Mouse (Mus musculus) thymus, postnatal 4 days (tissue): ENCODE data around the gene Epn1.

Source experiments
- DNase-seq: peaks from one replicate; pipeline ENCODE4 v3.0.0; 2021

The Epn1 gene

GRCm38 (mm10) chr7:5080010-5080751 lies at the start of gene Epn1:
TSS of gene Epn1 (plus strand) at chr7:5080235.
- DNase-seq: peak; percentile 97

GRCm38 (mm10) chr7:5030554-5031275 lies 49.3 kb upstream of the Epn1 start:
- DNase-seq: no peak

- DNase-seq: no peak
Observed at GRCm38 (mm10) chr7:5031496-5031895, 48.5 kb upstream of the Epn1 start.

GRCm38 (mm10) chr7:5033818-5034217 lies 46.2 kb upstream of the Epn1 start, which contains the start of gene 4632433K11Rik:
TSS of gene 4632433K11Rik (plus strand) at chr7:5034118.
- no peak for DNase-seq

GRCm38 (mm10) chr7:5035628-5036027 lies 44.4 kb upstream of the Epn1 start:
- DNase-seq: no peak

- DNase-seq: no peak
Observed at GRCm38 (mm10) chr7:5036136-5036535, 43.9 kb upstream of the Epn1 start.

GRCm38 (mm10) chr7:5037026-5037425 lies 43.0 kb upstream of the Epn1 start:
- no peak for DNase-seq

GRCm38 (mm10) chr7:5037467-5037866 lies 42.6 kb upstream of the Epn1 start:
- no peak for DNase-seq

GRCm38 (mm10) chr7:5038109-5038732 lies 41.8 kb upstream of the Epn1 start, which contains the start of gene Zfp784:
TSS of gene Zfp784 (minus strand) at chr7:5038446.
- peak; percentile 96 for DNase-seq

GRCm38 (mm10) chr7:5038940-5039339 lies 41.1 kb upstream of the Epn1 start:
- DNase-seq: no peak

GRCm38 (mm10) chr7:5044981-5045380 lies 35.1 kb upstream of the Epn1 start:
- DNase-seq: no peak

- peak; percentile 13 for DNase-seq
Observed at GRCm38 (mm10) chr7:5046112-5046511, 33.9 kb upstream of the Epn1 start.

- DNase-seq: no peak
Observed at GRCm38 (mm10) chr7:5047313-5047712, 32.7 kb upstream of the Epn1 start.

- peak; percentile 82 for DNase-seq
Observed at GRCm38 (mm10) chr7:5051193-5052192, 28.5 kb upstream of the Epn1 start, which contains the start of gene Zfp580. TSS of gene Zfp580 (plus strand) at chr7:5051538.

GRCm38 (mm10) chr7:5052438-5052837 lies 27.6 kb upstream of the Epn1 start:
- no peak for DNase-seq

- no peak for DNase-seq
Observed at GRCm38 (mm10) chr7:5052931-5053343, 27.1 kb upstream of the Epn1 start.

- DNase-seq: no peak
Observed at GRCm38 (mm10) chr7:5053456-5054179, 26.4 kb upstream of the Epn1 start.

GRCm38 (mm10) chr7:5056651-5057263 lies 23.3 kb upstream of the Epn1 start:
- DNase-seq: peak; percentile 45

GRCm38 (mm10) chr7:5057381-5057780 lies 22.7 kb upstream of the Epn1 start:
- no peak for DNase-seq

- DNase-seq: peak; percentile 60
Observed at GRCm38 (mm10) chr7:5057804-5058203, 22.2 kb upstream of the Epn1 start.

- no peak for DNase-seq
Observed at GRCm38 (mm10) chr7:5058631-5059030, 21.4 kb upstream of the Epn1 start.
